Mouse (Mus musculus) C2C12 (cell line): ENCODE results near the gene Mmp11.

Experiments used
- CTCF ChIP-seq: IDR thresholded peaks from one replicate; pipeline ENCODE4 v1.5.1; 2011; ENCODE audit not compliant: control insufficient read depth, insufficient read depth, insufficient read length
- MAX ChIP-seq: IDR thresholded peaks from one replicate; pipeline ENCODE4 v1.6.1; 2011; ENCODE audit warnings: mild to moderate bottlenecking, control low read depth
- MYOG ChIP-seq: IDR thresholded peaks from one replicate; pipeline ENCODE4 v1.6.1; 2011; ENCODE audit not compliant: control insufficient read depth, insufficient read length; ENCODE audit errors: extremely low read depth

GRCm38 (mm10) chr10:75913013-75913589, 23.2 kb downstream of the Mmp11 start:
- TF ChIP-seq CTCF (no peak), MYOG (no peak), MAX (no peak)
